Mouse (Mus musculus) brain, embryonic 14.5 days (tissue): ENCODE results near the gene H2afy.

Experiments used
- CTCF ChIP-seq: fragments of 200-500 bp; IDR thresholded peaks from 2 replicates; pipeline ENCODE4 v1.5.1; 2012; ENCODE audit warnings: inconsistent platforms, mild to moderate bottlenecking, moderate library complexity, borderline replicate concordance; ENCODE audit not compliant: insufficient read depth, insufficient read length; ENCODE audit errors: extremely low read depth
- POLR2A ChIP-seq: fragments of 200-500 bp; IDR thresholded peaks from 2 replicates; pipeline ENCODE4 v1.6.1; 2012; ENCODE audit warnings: mild to moderate bottlenecking, inconsistent platforms, borderline replicate concordance; ENCODE audit not compliant: poor library complexity, insufficient read depth, insufficient read length, severe bottlenecking; ENCODE audit errors: extremely low read depth

DNA sequence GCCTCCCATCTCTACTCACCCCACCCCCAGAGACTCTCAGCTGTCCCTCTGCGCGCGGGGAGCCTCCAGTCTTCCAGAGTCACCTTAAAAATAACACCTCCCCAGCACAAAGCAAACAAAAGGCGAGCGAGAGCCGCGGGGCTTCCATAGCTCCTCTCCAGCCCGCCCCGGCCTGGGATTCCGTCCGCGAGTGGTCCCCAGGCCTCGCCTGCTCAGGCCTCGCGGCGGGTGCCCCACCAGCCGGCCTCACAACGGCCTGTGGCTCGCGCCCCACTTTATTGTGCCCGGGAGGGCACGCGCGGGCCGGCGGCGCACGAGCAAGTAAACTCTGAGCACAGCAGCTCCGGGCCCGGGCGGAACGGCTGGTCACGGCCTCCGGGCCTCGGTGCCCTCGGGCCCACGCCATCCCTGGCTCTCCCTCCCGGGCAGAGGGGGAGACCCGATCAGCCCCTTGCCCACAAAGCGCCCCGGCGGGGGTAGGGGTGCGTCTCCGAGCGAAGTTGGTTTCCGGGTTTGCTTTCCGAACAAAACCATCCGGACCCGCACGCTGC lies 1.5 kb downstream of the H2afy start:
- TF ChIP-seq CTCF (no peak), POLR2A (0 out of 2 replicates have a peak, but pooled peaks have one; percentile 14)
